Mouse (Mus musculus): Measurements from ENCODE around the gene Rb1. TPM values are rescaled to one million over a fixed set of nuclear protein-coding genes. Genes with fewer than 3 reads are reported as not detected.

Gene Rb1
- polyA plus RNA-seq, 1 experiment from 2014 or later: 18.4 TPM

GRCm38 (mm10) chr14:73293616-73294015 is 32.0 kb downstream of the Rb1 start:
- 83% methylated on average over 2 of the region's 2 CpGs for WGBS
- Histone ChIP-seq H3K4me3 (replicated peaks) (no peak overlapping the region), H3K27ac (no peak overlapping the region), H3K9ac (no peak overlapping the region), H3K4me2 (replicated peaks) (no peak overlapping the region), H3K9me3 (no peaks in the 10 kb centered on the region), H3K36me3 (no peaks in the 10 kb centered on the region), H3K4me1 (replicated peaks) (no peaks in the 10 kb centered on the region), H3K27me3 (replicated peaks) (no peaks in the 10 kb centered on the region)
- no peak for ATAC-seq

- Histone ChIP-seq H3K4me1 (replicated peaks) (no peaks in the 10 kb centered on the region), H3K4me3 (replicated peaks) (no peak overlapping the region), H3K27me3 (replicated peaks) (no peaks in the 10 kb centered on the region), H3K9me3 (no peaks in the 10 kb centered on the region), H3K36me3 (no peaks in the 10 kb centered on the region), H3K9ac (no peak overlapping the region), H3K4me2 (replicated peaks) (no peak overlapping the region), H3K27ac (no peak overlapping the region)
- ATAC-seq: no peak
- WGBS: 73% methylated on average over 1 of the region's 1 CpGs
These were observed 33.2 kb downstream of the Rb1 start for GRCm38 (mm10) chr14:73292434-73292833.

DNA sequence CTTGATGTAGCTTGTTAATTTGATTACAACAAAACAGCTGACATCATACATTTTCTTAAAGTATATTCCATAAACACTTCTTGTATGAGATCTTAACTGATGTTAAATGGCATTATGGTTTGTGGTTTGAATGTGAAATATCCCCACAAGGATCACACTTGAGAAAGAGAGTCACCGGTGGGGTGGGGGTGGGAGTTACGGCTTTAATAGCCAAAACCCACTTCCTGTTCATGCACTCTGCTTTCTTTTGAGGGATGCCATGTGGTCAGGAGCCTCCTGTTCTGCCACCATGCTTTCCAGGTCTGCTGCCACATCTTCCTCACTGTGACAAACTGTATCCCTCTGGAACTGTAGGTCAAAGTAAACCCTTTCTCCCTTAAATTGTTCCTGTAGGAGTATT is 35.7 kb downstream of the Rb1 start:
- no peaks in the 10 kb centered on the region for H3K27me3 ChIP-seq (replicated peaks)
- no peak overlapping the region for H3K9ac ChIP-seq
- WGBS: 85% methylated on average over 2 of the region's 2 CpGs
- H3K36me3 ChIP-seq: no peaks in the 10 kb centered on the region
- H3K9me3 ChIP-seq: no peaks in the 10 kb centered on the region
- ATAC-seq: no peak
- no peak overlapping the region for H3K4me2 ChIP-seq (replicated peaks)
- H3K4me3 ChIP-seq (replicated peaks): no peak overlapping the region
- no peak overlapping the region for H3K27ac ChIP-seq
- H3K4me1 ChIP-seq (replicated peaks): no peaks in the 10 kb centered on the region

GRCm38 (mm10) chr14:73280996-73281395 is 44.6 kb downstream of the Rb1 start:
- no peaks in the 10 kb centered on the region for H3K9me3 ChIP-seq
- H3K27ac ChIP-seq: no peak overlapping the region
- no peak overlapping the region for H3K4me3 ChIP-seq (replicated peaks)
- 18% methylated on average over 1 of the region's 1 CpGs for WGBS
- ATAC-seq: no peak
- no peak overlapping the region for H3K4me2 ChIP-seq (replicated peaks)
- no peak overlapping the region for H3K9ac ChIP-seq
- H3K27me3 ChIP-seq (replicated peaks): no peaks in the 10 kb centered on the region
- no peaks in the 10 kb centered on the region for H3K36me3 ChIP-seq
- H3K4me1 ChIP-seq (replicated peaks): no peaks in the 10 kb centered on the region

DNA sequence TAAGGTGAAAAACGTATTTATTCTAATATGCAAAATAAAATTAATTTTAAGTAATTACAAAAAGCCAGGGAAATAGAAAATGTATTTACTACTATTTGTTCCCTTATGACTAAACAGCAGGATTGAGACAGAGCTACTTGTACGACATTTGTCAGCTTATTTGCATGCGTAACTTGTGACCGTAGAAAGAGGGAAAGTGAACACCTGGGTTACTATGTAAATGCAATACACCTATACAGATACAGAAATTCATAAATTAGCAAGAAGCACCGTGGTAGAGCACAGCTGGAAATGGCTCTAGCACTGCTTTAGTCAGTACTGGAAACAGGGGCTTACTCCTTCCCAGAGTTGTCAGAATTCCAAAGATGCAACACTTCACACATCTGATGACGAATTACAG is 46.5 kb downstream of the Rb1 start:
- Histone ChIP-seq H3K27me3 (replicated peaks) (no peaks in the 10 kb centered on the region), H3K4me2 (replicated peaks) (no peak overlapping the region), H3K9ac (no peak overlapping the region), H3K36me3 (no peaks in the 10 kb centered on the region), H3K4me1 (replicated peaks) (no peaks in the 10 kb centered on the region), H3K9me3 (no peaks in the 10 kb centered on the region), H3K27ac (no peak overlapping the region), H3K4me3 (replicated peaks) (no peak overlapping the region)
- 84% methylated on average over 6 of the region's 6 CpGs for WGBS
- ATAC-seq: no peak

- Histone ChIP-seq H3K4me2 (replicated peaks) (no peak overlapping the region), H3K27me3 (replicated peaks) (no peaks in the 10 kb centered on the region), H3K4me3 (replicated peaks) (no peak overlapping the region), H3K27ac (no peak overlapping the region), H3K9ac (no peak overlapping the region), H3K4me1 (replicated peaks) (no peaks in the 10 kb centered on the region), H3K36me3 (no peaks in the 10 kb centered on the region), H3K9me3 (no peaks in the 10 kb centered on the region)
- no peak for ATAC-seq
- WGBS: 83% methylated on average over 5 of the region's 5 CpGs
These were observed 53.8 kb downstream of the Rb1 start for GRCm38 (mm10) chr14:73271807-73272206.

- no peak overlapping the region for H3K4me2 ChIP-seq (replicated peaks)
- no peak overlapping the region for H3K27ac ChIP-seq
- no peaks in the 10 kb centered on the region for H3K9me3 ChIP-seq
- H3K4me1 ChIP-seq (replicated peaks): no peaks in the 10 kb centered on the region
- WGBS: 89% methylated on average over 3 of the region's 3 CpGs
- H3K27me3 ChIP-seq (replicated peaks): no peaks in the 10 kb centered on the region
- ATAC-seq: no peak
- H3K36me3 ChIP-seq: no peaks in the 10 kb centered on the region
- no peak overlapping the region for H3K9ac ChIP-seq
- H3K4me3 ChIP-seq (replicated peaks): no peak overlapping the region
These were observed 59.5 kb downstream of the Rb1 start for GRCm38 (mm10) chr14:73266166-73266565.

DNA sequence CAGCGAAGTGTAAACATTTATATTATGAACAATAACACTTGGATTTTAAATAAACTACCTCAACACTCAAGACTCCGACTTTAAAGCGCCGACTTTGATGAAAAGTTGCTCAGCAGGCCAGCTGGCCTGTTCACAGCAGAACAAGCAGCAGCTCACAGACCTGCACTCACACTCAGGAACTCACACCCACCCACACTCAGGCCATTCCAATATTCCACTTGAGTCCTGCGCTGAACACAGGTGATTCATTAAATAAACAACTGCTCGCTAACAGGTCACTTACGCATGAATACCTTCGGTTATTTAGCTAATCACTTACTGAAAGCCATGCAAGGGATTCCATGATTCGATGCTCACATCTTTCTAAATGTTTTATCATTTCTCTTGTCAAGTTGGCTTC is 63.4 kb downstream of the Rb1 start:
- no peaks in the 10 kb centered on the region for H3K9me3 ChIP-seq
- 81% methylated on average over 9 of the region's 9 CpGs for WGBS
- H3K4me1 ChIP-seq (replicated peaks): no peaks in the 10 kb centered on the region
- H3K9ac ChIP-seq: no peak overlapping the region
- ATAC-seq: no peak
- no peaks in the 10 kb centered on the region for H3K27me3 ChIP-seq (replicated peaks)
- H3K36me3 ChIP-seq: no peaks in the 10 kb centered on the region
- no peak overlapping the region for H3K4me3 ChIP-seq (replicated peaks)
- H3K27ac ChIP-seq: no peak overlapping the region
- no peak overlapping the region for H3K4me2 ChIP-seq (replicated peaks)

GRCm38 (mm10) chr14:73258181-73258580 is 67.4 kb downstream of the Rb1 start:
- H3K9me3 ChIP-seq: no peaks in the 10 kb centered on the region
- no peak overlapping the region for H3K27ac ChIP-seq
- H3K9ac ChIP-seq: no peak overlapping the region
- H3K4me1 ChIP-seq (replicated peaks): no peaks in the 10 kb centered on the region
- no peak overlapping the region for H3K4me2 ChIP-seq (replicated peaks)
- no peak overlapping the region for H3K4me3 ChIP-seq (replicated peaks)
- ATAC-seq: no peak
- no peaks in the 10 kb centered on the region for H3K36me3 ChIP-seq
- no peaks in the 10 kb centered on the region for H3K27me3 ChIP-seq (replicated peaks)
- WGBS: 56% methylated on average over 4 of the region's 4 CpGs

- H3K9me3 ChIP-seq: no peaks in the 10 kb centered on the region
- ATAC-seq: no peak
- no peak overlapping the region for H3K9ac ChIP-seq
- H3K4me3 ChIP-seq (replicated peaks): no peak overlapping the region
- WGBS: 62% methylated on average over 7 of the region's 7 CpGs
- H3K27ac ChIP-seq: no peak overlapping the region
- no peaks in the 10 kb centered on the region for H3K27me3 ChIP-seq (replicated peaks)
- H3K4me1 ChIP-seq (replicated peaks): no peaks in the 10 kb centered on the region
- no peaks in the 10 kb centered on the region for H3K36me3 ChIP-seq
- no peak overlapping the region for H3K4me2 ChIP-seq (replicated peaks)
These were observed 68.3 kb downstream of the Rb1 start for GRCm38 (mm10) chr14:73257348-73257747.

DNA sequence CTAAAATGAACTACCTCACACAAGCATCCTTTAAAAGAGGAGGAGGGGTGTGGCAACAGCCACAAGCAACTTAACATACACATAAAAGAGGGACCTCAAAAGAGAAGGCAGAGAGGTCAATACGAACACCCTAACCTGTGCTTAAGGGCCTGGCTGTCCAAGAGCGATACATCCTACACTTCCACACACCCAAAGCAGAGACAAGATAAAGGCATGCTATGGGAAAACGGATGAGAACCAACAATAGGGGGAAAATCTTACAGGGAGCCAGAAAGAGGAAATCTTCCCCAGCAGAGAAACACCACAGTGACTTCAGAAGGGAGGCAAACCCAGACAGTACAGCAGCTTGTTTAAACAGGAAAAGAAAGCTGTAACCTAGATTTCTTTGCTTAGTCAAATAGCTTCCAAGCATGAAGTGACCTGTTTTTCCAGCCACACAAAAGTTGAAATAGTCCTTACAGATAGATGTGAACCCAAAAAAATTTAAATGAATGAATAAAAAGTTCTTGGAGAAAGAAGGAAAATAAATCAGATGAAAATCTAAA is 70.1 kb downstream of the Rb1 start:
- no peak overlapping the region for H3K4me2 ChIP-seq (replicated peaks)
- no peaks in the 10 kb centered on the region for H3K36me3 ChIP-seq
- no peak overlapping the region for H3K27ac ChIP-seq
- no peaks in the 10 kb centered on the region for H3K9me3 ChIP-seq
- no peaks in the 10 kb centered on the region for H3K4me1 ChIP-seq (replicated peaks)
- no peak overlapping the region for H3K9ac ChIP-seq
- no peak for ATAC-seq
- no peak overlapping the region for H3K4me3 ChIP-seq (replicated peaks)
- H3K27me3 ChIP-seq (replicated peaks): no peaks in the 10 kb centered on the region
- 64% methylated on average over 3 of the region's 3 CpGs for WGBS

DNA sequence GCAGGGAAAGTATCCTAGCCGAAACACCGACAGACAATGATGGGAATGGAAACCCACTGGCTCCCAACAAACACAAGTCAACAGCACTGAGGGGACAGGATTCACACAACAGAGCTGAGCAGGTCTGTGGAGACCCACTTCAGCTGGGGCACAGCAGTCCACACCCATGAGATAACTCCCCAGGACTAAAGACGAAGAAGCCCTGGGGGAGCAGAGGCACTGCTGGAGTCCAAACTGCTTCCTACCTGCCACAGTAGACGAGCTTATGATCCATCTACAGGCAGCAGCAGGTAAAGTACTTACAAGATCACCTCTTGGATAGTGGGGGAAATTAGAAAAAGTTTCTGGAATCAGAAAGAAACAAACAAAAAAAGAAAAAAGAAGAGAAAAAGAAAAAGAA is 71.2 kb downstream of the Rb1 start:
- Histone ChIP-seq H3K27me3 (replicated peaks) (no peaks in the 10 kb centered on the region), H3K9ac (no peak overlapping the region), H3K4me3 (replicated peaks) (no peak overlapping the region), H3K36me3 (no peaks in the 10 kb centered on the region), H3K27ac (peak overlapping the region; percentile 59), H3K4me1 (replicated peaks) (no peaks in the 10 kb centered on the region), H3K4me2 (replicated peaks) (no peak overlapping the region), H3K9me3 (no peaks in the 10 kb centered on the region)
- ATAC-seq: peak; percentile 61
- 57% methylated on average over 4 of the region's 4 CpGs for WGBS

DNA sequence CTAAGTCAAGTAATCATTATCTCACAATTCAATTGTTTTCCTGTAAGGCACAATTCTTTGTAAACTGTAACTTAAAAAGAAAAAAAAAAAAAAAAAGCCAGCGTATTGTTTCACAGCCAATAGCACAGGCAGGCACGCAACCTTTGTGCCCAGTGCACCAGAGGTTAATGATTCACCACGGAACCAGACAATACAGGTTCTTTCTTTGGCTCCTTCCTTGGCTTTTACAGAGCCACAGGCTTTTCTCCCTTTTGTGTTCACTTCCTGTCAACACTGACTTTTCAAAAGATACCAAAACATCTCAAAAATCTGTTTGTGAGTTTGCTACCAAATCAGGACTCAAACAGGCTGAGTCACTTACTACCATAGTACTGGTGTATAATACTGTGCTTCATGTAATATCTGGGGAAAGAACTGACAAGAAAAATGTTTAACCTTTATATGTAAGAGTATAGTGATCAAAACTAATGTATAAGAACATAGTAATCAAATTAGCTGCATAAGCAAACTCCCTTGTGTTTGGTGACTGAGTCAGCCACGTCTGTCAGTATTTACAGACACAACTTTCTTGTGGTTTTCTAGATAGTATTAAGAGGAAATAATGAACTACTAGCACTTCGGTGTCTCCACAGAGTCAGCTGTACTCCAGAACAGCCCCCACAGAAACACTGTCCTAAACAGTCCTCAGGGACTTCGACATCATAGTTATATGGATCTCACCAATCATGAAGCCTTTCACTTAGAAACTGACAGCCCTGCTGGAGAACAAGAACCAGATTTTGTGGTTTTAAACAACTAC is 72.0 kb downstream of the Rb1 start:
- Histone ChIP-seq H3K27ac (peak overlapping the region; percentile 69), H3K4me1 (replicated peaks) (no peaks in the 10 kb centered on the region), H3K4me3 (replicated peaks) (no peak overlapping the region), H3K36me3 (no peaks in the 10 kb centered on the region), H3K4me2 (replicated peaks) (no peak overlapping the region), H3K27me3 (replicated peaks) (no peaks in the 10 kb centered on the region), H3K9me3 (no peaks in the 10 kb centered on the region), H3K9ac (no peak overlapping the region)
- ATAC-seq: peak; percentile 97
- whole genome bisulfite sequencing: 47% methylated on average over 6 of the region's 6 CpGs
